Mouse (Mus musculus) liver (tissue): Measurements from ENCODE around the gene Exosc1.
"Not testable (repeated sequence)": the region's sequence is repeated elsewhere in the genome, so short reads cannot be mapped to it uniquely, and the experiment has no call there.

Source experiments
- DNase-seq: peaks from one replicate; pipeline ENCODE4 v3.0.0-alpha.2; 2020; ENCODE audit warnings: mixed read lengths

Exosc1 gene

DNA sequence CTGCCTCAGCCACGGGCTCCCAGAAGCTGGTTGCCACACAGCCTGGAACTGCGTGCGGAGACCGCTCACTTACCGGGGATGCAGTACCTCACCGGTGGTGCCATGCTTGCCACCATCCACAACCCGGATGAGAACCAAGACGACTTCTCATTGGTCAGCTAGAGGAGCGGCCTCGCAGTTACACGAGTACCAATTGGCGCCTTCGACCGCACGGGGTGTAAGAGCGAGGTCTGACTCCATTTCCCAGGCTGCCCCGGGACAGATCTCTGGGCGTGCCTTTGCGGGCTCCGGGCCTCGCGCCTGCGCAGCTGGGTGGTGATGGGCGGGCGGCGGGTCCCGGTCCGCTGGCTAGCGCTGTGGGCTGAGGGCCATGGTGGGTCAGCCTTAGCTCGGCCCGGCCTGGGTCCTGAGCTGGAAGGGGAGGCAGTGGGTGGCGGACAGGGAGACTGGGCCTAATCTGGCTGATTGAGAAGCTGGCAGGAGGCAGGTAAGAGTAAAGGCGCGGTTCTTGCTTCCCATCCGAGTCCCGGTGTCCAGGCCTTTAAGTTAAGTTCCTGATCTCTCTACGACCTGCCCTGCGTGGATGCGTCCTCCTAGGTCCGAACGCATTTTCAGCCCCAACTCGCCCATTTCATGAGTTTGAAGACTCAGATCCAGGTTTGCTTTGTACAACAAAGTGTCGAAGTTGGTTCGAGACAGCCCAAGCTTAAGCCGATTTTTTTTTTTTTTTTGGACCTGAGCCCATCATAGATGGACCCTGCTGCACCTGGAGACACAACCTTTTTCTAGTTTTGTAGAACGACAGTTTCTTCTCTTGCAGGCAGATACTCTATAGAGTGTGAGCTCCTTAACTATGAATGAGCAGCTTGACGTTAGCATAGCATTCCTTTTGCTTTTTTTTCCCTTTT lies at the start of gene Exosc1, which contains the start of gene Zdhhc16:
Gene Exosc1 (minus strand): TSS at position 245 of the 908 bp plus-strand sequence.
Gene Zdhhc16 (plus strand): TSS at position 302 of the 908 bp plus-strand sequence.
- peak; percentile 97 for DNase-seq

DNA sequence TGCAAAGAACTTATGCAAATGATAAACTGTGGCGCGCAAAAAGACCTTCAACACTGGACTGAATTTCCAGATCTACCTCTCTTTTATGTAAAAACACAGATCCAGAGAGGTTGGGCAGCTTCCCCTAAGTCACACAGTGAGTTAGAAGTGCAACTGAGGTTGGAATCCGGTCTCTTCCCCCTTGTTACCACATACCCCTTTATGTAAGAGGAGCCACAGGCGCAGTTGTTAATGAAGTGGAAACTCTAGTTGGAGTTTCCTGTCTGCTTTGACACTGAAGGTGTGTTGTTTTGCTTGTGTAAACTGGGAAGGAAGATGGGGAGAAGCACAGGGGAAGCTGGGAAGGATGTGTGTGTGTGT lies 49.5 kb upstream of the Exosc1 start:
- no peak for DNase-seq

DNA sequence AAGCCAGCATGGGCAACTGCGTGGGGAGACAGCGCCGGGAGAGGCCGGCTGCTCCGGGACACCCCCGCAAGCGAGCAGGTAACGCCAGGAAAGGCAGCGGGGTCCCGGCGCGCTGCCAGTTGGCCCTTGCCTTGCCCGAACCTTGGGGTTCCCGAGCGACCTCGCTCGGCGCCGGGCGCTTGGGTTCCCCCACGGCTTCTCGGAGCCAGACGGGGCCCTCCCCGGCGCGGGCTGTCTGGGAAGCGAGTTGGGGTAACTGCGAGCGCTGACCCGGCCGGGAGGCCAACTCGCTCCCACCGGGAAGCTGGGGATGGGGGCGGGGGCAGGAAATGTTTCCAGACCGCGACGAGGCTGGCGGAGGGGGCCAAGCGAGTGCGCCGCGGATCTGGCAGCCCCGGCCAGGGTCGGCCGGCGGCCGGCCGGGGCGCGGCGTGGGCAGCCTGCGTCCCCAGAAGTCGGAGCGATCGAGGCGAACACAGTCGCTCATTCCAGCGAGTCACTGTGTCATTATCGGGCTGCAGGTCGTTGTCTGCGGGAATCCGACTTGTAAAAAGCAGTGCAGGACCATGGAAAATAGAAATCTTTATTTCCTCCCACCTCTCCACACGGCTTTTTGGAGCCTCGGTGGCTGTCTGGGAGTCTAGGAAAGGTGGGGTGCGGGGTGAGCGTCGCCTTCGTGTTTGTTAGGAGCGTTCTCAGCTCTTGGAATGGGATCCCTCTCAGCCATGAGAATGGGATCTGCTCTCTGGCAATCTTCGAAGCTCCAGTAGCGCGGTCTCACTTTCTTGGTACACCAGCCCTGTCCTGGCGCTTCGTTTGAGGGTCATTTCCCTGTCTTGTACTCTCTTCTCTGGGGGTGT lies 48.9 kb upstream of the Exosc1 start:
- DNase-seq: no peak

DNA sequence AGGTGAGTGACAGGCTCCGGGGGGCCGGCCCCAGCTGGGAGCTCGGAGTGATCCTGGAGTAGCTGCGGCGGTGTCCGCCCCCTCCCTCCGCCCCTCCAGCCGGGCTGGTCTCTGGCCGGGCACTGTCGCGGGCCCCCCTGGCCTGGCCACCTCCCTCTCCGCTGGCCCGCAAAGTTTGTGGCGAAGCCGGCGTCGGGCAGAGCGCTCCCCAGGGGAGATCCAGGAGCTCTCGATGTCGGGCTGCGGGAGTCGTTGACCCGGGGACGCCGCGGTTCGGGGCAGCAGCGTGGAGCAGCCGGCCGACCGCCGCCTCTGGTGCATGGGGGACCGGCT lies 48.3 kb upstream of the Exosc1 start, which contains the start of gene Ubtd1:
Gene Ubtd1 (plus strand): TSS at position 169 of the 333 bp plus-strand sequence.
- no peak for DNase-seq

DNA sequence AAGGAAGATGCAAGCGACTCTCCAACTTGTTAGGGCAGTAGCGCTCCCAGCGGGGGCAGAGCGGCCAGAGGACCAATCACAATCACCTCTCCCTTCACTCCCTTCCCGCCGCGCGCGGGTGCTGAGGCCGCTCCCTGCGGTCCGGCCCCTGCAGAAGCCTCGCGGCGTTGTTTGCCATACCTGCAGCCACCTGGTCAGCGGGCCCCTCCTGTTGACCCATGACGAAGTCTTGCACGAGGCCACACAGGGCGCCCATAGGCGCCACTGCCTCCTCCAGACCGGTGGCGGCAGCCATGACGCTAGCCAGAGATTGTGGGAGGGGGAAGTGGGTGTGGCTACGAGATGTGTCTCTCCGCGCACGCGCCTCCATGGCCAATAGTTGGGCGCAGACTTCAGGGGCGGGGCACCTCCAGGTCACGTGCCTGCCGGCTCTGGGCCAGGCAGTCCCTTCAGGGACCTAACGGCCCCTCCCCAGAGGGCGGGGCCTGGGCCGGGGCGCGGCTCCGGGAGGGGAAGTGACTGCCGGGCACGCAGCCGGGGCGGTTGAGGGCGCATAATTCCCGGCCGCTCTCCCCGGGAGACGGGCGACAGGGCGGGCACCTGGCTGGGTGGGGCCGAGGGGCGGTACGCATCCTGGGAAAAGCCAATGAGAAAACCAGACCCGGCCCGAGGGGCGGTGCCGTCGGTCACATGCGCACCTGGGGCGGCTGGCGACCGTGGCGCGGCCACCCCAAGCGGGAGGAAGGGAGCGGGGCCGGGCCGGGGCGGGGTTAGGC lies 47.8 kb upstream of the Exosc1 start, which contains the start of gene Mms19:
Gene Mms19 (minus strand): TSS at position 339 of the 776 bp plus-strand sequence.
- DNase-seq: peak; percentile 99

DNA sequence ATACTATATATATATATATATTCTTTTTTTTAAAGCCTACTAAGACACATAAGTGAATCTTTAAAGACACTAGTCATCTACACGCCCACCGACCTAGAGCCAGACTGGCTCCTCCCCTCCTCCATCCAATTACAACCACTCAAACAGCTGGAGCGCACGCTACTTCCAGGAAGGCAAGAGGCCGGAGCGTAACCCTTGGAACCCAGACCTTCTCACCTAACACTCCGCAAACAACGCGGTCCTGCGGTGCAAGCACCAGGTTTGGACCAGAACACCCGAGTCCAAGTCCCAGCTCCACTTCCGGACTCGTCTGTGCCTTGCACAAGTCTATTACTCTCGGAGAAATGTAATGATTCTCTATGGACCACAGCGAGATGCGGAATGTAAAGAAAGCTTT lies 47.2 kb upstream of the Exosc1 start:
- peak; percentile 63 for DNase-seq

DNA sequence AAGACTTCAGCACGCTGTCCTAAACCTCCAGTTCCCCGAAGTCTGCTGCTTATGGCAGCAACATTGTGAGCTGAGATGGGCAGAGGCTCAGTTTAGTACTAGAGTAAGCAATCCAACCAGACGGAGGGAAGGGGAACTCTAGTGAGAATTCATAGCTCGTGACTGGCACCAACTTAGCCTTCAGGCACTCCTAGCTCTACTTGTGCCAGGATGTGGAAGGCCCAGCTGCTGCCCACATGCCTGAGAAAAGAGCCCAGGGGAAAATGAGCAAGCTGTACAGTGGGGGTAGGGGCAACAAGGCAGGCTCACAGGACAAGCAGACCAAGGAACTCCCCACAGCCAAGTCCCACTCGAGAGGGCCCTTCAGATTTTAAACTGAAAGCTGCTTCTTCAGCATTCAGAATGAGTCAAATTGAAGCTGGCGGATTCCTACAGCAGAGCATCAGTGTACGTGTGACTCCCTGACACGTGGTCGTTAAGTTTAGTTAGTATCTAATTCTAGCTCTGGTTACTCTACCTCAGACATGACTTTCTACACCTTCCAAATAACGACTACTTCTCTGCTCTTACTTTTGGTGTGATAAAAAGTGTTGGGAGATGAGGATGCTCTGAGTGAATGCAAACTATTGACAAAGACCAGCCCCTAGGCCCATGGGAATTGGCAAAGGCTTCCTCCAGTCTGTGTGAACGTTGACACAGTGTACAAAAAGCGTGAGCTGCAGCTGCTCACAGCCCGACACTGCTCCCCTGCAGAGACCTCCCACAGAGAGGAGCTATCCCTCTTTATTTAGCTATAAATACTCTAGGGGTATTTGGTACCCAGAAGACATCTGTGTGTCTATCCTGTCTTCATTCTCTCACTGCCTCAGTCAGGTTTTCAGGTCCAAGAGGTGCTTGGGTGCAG lies 40.9 kb upstream of the Exosc1 start:
- DNase-seq: no peak

DNA sequence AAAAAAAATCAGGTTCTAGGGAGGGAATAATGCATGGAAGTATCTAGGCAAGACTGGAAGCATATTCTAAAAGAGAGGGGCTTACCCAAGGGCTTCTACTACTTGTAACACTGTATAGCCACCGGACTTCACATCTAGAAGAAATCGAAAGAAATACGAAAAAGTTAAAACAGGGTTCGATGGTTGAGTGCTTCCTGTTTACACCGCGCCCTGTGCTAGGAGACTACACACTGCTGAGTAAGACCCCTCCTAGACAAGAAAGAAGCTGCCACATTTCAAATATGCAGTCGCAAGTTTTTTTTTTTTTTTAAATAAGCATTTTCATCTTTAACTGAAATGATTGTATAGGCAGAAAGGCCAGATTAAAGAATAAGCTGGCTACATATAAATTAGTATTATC lies 36.4 kb upstream of the Exosc1 start:
- no peak for DNase-seq

DNA sequence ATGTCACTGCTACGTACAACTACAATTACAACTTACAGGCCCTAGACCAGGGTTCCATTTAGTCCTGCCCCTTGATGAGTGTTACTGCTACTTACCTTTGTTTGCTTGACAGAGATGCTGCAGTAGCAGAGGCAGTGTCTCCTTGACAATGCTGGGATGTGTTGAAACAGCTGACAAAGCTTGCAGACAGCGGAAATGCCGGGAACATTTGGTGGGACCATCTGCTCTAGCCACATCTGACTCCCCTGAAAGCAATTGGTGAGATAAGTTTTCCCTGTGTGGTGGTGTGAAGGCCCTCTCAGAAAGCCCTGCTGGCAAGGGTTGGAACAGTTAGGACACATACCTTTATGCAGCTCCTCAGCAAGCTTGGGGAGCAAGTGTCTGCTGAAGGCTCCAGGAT lies 20.4 kb upstream of the Exosc1 start:
- DNase-seq: no peak

DNA sequence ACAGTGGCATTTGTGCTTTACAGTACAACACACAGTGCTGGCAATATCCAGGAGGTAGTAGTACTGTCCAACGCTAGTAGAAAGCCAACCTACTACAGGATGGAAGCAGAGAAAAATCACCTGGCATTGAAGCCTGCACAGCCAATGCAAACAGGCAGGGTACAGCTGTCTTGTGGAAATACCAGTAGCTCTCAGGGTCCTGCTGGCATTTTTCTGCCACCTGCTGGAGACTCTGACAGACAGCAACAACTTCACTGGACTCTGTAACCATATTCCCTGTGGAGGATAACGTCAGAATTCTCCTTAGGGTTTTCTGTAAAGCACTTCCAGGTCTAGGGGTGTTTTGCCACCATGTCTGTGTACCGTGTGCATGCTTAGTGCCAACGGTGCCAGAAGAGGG lies 19.1 kb upstream of the Exosc1 start:
- no peak for DNase-seq

DNA sequence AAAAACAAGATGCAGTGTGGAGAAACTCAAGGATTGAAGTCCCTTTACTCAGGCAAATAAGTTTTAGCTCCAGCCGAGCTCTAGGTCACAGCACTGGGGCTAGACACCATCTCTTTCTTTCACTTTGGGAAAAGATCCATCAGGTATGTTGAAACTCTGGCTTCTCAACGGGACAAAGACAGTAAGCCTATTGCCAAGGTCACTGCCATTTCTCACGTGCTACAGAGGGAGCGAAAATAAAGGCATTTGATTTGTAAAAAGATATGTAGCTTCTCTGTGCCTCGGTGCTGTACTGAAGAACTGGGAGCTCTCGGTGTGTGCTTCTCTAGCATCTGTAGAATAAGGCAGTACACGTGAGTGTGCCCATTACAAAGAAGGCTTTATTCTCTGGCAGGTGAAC lies 10.6 kb upstream of the Exosc1 start:
- no peak for DNase-seq

DNA sequence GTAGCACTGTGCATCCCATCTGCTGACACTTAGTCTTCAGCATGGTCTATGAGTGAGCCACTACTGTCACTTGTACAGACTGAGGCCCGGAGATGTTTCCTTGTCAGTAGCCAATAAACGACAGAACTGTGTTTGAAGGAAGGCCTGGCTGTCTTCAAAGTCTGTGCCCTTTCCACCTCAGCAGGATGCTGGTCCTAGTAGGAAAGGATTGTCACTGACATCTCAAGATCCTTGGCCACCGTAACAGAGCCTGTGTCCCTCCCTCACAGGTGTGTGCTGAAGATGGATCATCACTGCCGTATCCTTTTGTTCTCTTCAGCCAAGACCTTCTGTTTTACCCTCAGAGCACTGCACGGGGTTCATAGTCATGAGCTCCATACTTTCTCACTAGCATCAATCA lies 5.3 kb upstream of the Exosc1 start:
- DNase-seq: no peak

DNA sequence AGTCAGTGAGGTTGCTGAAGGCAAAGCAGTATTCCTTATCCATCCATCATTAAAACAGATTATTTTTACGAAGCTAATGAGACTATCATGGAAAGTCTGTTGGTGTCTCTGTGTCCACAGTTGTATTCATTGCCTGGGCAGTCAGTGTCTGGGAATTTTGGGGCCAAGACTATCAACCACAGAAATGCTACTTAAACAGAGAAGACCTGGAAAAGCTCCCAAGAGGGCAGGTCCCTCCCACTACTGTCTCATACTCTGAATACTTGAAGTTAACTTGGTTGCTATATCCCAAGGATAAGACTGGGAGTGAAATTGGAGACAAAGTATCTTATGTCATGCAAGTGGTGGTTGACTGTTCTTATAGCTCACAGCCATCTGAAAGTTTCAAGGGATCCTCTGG lies 2.7 kb upstream of the Exosc1 start:
- no peak for DNase-seq

DNA sequence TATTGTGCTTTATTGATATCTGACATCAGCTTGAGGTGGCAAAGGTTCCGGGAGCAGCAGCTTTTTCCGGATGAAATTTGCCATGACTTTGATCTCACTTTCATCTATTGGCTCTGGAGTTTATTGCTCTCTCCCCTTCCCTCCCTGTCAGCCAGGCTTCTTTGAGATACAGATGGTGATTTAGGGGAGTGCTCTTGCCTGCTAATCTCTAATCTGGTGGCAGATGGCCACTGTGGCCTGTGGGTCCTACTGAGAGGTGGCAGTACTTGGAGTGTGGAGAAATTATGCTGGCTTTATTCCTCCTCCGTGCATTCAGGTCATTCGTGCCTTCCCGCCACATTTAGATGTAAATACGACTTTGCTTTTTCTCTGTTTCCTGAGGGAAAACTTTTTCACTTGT lies 901 bp upstream of the Exosc1 start:
- peak; percentile 42 for DNase-seq

DNA sequence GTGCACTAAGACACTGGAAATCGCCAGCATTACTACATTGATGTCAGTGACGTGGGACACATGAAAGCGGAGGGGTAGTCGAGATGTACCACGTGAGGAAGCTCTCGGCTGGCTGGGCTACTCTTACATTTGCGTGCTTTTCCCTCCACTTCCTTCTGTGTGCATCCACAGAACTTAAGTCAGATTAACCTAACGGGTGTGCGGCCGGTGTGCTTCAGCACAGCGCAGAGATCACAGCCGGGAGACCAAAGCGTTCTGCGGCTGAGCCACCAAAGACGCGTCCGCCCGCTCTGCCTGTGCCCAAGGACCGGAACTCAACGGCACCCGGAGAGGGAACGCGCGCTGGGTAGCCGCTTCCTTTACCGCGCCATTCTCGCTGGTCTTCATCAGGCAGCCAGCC lies 537 bp downstream of the Exosc1 start:
- DNase-seq: no peak

DNA sequence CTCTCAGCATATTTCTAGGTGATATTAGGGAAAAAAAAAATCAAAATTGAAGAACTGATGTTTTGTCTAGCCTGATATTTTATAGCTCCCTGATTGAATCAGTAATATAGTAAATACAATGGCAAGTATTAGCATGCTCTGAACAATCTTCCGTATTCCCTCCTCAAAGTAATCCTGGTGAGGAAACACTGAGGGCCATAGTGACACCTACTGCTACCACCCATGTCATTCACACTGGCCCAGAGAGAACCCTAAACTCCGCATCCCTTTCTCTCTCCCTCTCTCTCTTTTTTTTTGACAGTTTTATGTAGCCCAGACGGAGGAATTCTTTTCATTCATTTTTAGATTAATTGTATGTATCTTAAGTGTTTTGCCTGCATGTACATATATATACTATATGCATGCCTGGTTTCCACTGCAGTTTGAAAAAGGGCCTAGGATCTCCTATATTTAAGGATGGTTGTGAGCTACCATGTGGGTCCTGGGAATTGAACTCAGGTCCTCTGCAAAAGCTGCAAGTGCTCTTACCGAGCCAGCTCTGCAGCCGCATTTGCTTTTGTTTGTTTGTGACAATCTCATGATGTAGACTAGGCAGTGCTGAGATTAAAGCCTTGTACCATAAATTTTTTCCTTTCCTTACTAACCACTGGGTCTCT lies 12.7 kb downstream of the Exosc1 start:
- no peak for DNase-seq

DNA sequence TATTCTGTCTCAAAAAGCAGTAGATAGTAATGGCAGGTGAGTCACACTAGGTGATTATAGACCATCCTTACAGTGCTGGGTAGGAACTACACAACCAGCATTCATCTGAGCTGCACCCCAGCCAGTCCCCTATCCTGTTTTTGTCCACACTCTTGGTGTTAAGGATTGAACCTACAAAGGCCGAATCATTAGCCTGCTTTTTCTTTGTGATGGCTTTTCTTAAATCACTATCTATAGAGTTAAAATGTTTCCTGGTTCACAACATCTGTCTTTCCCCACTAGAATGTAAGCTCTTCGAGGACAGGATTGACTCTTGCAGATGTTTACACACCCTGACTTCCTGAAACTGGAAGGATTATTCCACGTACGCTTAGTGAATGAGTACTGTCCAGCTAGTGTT lies 13.8 kb downstream of the Exosc1 start:
- DNase-seq: no peak

DNA sequence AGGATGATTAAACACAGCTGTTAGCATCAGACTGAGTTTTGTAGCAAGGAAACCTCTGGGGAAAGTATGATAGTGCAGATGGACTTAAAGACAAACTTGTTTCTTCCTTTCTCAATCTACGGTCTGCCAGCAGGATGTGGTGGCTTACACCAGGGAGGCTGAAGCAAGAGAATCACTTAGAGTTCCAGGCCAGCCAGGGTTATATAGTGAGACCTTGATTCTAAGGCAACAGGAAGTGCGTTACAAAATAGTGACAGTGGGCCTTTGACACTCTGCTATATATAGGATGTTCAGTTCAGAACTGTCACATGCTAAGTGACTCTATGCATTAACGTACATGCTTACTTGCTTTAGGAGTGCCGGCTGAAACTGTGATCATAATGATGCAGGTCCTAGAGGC lies 16.4 kb downstream of the Exosc1 start:
- no peak for DNase-seq

DNA sequence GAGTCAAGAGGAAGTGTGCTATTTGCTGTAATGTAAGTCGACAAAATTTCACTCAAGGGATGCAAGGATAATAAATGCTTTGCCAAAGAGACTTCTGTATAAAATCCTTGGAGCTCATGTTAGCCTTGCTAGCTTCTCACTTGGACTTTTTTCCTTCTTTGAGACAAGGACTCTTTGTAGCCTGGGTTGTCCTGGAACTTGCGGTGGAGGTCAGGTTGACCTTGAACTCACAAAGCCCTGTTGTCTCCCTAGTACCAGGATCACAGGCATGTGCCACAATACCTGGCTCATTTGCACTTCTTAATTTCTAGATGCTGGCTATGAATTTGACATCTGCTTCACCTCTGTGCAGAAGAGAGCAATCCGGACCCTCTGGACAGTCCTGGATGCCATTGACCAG lies 17.9 kb downstream of the Exosc1 start:
- DNase-seq: no peak

DNA sequence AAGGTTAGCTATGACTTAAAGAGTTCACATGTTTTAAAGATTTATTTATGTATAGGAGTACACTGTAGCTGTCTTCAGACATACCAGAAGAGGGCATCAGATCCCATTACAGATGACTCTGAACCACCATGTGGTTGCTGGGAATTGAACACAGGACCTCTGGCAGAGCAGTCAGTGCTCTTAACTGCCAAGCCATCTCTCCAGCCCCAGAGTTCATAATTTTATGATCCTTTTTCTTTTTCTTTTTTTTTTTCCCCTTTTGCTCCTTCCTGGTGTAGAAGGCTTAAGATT lies 18.7 kb downstream of the Exosc1 start:
- DNase-seq: not testable (repeated sequence)

DNA sequence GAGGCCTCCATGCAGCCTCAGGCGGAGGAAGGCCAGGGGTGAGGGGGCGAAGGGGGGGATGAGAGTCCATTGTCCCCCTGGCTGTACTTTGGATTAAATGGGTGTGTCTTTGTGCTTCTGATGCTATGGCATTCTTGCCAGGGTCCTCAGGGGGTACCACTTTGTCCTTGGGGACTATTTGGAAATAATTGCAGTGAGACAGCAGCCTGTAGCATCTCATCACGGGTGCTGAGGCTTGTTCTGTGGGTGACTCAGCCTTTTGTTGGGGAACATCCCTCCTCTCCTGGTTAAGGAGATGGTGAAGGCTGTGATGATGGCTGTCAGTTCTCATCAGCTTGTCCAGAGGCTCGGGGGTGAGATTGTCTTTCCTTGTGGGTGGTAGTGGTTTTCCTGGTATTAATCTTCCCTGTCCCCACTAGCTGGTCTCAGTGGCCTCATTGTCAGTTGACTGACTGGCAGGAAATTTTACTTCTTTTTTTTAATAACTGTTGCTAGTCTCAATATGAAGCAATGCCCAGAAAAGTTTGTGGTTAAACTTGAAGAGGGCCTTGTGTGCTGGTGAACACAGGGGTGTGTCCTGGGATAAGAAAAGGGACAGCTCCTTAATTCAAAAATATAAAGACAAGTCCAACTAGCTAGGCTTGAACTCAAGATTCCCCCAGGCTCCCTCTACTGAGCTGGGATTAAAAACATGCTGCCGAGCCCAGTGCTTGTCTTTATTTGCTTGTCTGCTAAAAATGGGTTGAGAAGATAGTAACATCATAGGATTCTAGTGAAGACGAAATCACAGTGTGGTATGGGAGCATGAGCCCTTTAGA lies 19.2 kb downstream of the Exosc1 start:
- DNase-seq: no peak
